Mouse (Mus musculus): ENCODE data around the gene Rita1.

The Rita1 gene

GRCm38 (mm10) chr5:120570289-120570897, 42.0 kb downstream of the Rita1 start:
- no peak for DNase-seq

GRCm38 (mm10) chr5:120569791-120570190, 42.6 kb downstream of the Rita1 start:
- DNase-seq = no peak

GRCm38 (mm10) chr5:120568964-120569363, 43.4 kb downstream of the Rita1 start:
- no peak for DNase-seq

GRCm38 (mm10) chr5:120568336-120568768, 44.0 kb downstream of the Rita1 start:
- no peak for DNase-seq

- no peak for DNase-seq
Observed at GRCm38 (mm10) chr5:120567761-120568211, 44.6 kb downstream of the Rita1 start.

GRCm38 (mm10) chr5:120567253-120567701, 45.1 kb downstream of the Rita1 start:
- no peak for DNase-seq

GRCm38 (mm10) chr5:120566681-120567252, 45.6 kb downstream of the Rita1 start:
- no peak for DNase-seq

GRCm38 (mm10) chr5:120566101-120566500, 46.3 kb downstream of the Rita1 start:
- no peak for DNase-seq

GRCm38 (mm10) chr5:120565171-120565905, 47.1 kb downstream of the Rita1 start:
- no peak for DNase-seq

- no peak for DNase-seq
Observed at GRCm38 (mm10) chr5:120563914-120564311, 48.5 kb downstream of the Rita1 start.

- no peak for DNase-seq
Observed at GRCm38 (mm10) chr5:120562956-120563913, 49.2 kb downstream of the Rita1 start.

GRCm38 (mm10) chr5:120560616-120561311, 51.6 kb downstream of the Rita1 start:
- DNase-seq = no peak

- no peak for DNase-seq
Observed at GRCm38 (mm10) chr5:120560129-120560615, 52.2 kb downstream of the Rita1 start.

- DNase-seq = peak; percentile 35 to 36
Observed at GRCm38 (mm10) chr5:120558762-120559161, 53.6 kb downstream of the Rita1 start.

- DNase-seq = no peak
Observed at GRCm38 (mm10) chr5:120558041-120558440, 54.3 kb downstream of the Rita1 start.

GRCm38 (mm10) chr5:120555871-120556270, 56.5 kb downstream of the Rita1 start:
- DNase-seq = no peak

- DNase-seq = no peak
Observed at GRCm38 (mm10) chr5:120550673-120551072, 61.7 kb downstream of the Rita1 start.

- no peak for DNase-seq
Observed at GRCm38 (mm10) chr5:120550137-120550536, 62.3 kb downstream of the Rita1 start.

- no peak for DNase-seq
Observed at GRCm38 (mm10) chr5:120548236-120548850, 64.0 kb downstream of the Rita1 start.

Data from B cell, adult 2 months (primary cell).